Mouse (Mus musculus) T-helper 2 cell (primary cell): ENCODE measurements around the gene Hhatl.

Source experiments
- in situ Hi-C: fragments of 300-600 bp; cut with MboI, MseI; formaldehyde crosslinking; loops from one replicate; pipeline ENCODE4 v1.15.1; 2025; ENCODE audit warnings: high pct_unique_total_duplicates

The Hhatl gene

GRCm38 (mm10) chr9:121759091-121760081, 32.9 kb downstream of the Hhatl start, which contains the start of gene Zfp651:
Gene Zfp651, plus strand, starts transcription at chr9:121759330.
- in situ Hi-C loops = no loop called here

- in situ Hi-C loops = no loop called here
Measured at GRCm38 (mm10) chr9:121757835-121758814, 34.2 kb downstream of the Hhatl start.

- in situ Hi-C loops = no loop called here
Measured at GRCm38 (mm10) chr9:121757432-121757831, 34.9 kb downstream of the Hhatl start.

- in situ Hi-C loops = no loop called here
Measured at GRCm38 (mm10) chr9:121756785-121757184, 35.5 kb downstream of the Hhatl start.

- in situ Hi-C loops = no loop called here
Measured at GRCm38 (mm10) chr9:121754624-121755023, 37.7 kb downstream of the Hhatl start.

GRCm38 (mm10) chr9:121752774-121753173, 39.5 kb downstream of the Hhatl start:
- in situ Hi-C loops = no loop called here

- in situ Hi-C loops = no loop called here
Measured at GRCm38 (mm10) chr9:121744051-121744450, 48.3 kb downstream of the Hhatl start.

- in situ Hi-C loops = no loop called here
Measured at GRCm38 (mm10) chr9:121741168-121741567, 51.1 kb downstream of the Hhatl start.

GRCm38 (mm10) chr9:121740490-121740889, 51.8 kb downstream of the Hhatl start:
- in situ Hi-C loops = no loop called here
